In genomic region chr9:29240797-29241196, GRCm38 (mm10) we compare ENCODE assay signal across 17 mouse cellular contexts.
"Had no signal": no experiment of that assay in that cellular context is flagged by ENCODE, and none has a peak within 500 bp of the region (broad histone marks: within the 10 kb centered on the region; RNA-seq: fewer than 3 reads in every experiment).

No protein-coding gene starts in this region.

- H3K36me3 ChIP-seq: lung, embryonic 15.5 days; midbrain, embryonic 13.5 days; midbrain, embryonic 15.5 days; neural tube, embryonic 12.5 days; stomach, embryonic 15.5 days had no signal

- H3K4me2 ChIP-seq: lung, embryonic 15.5 days; midbrain, embryonic 11.5 days; midbrain, embryonic 13.5 days; midbrain, embryonic 15.5 days; neural tube, embryonic 12.5 days; stomach, embryonic 15.5 days had no signal

- H3K4me3 ChIP-seq: lung, embryonic 15.5 days; megakaryocyte, embryonic 14.5 days; midbrain, embryonic 13.5 days; midbrain, embryonic 15.5 days; neural tube, embryonic 12.5 days; stomach, embryonic 15.5 days had no signal

- DNase-seq: lung, adult 2 months; lung, postnatal 14 days; lung, postnatal 36 days; right cerebral cortex, postnatal 14 days; thymus, adult 2 months; thymus, postnatal 25 days; thymus, postnatal 4 days had no signal

- H3K27me3 ChIP-seq: lung, embryonic 15.5 days; megakaryocyte, embryonic 14.5 days; midbrain, embryonic 15.5 days; neural tube, embryonic 12.5 days; stomach, embryonic 15.5 days had no signal

- H3K4me1 ChIP-seq: lung, embryonic 15.5 days; megakaryocyte, embryonic 14.5 days; neural tube, embryonic 12.5 days; stomach, embryonic 15.5 days had no signal

- H3K9me3 ChIP-seq: lung, embryonic 15.5 days; midbrain, embryonic 13.5 days; midbrain, embryonic 15.5 days; neural tube, embryonic 12.5 days; stomach, embryonic 15.5 days had no signal

- H3K9ac ChIP-seq: lung, embryonic 15.5 days; midbrain, embryonic 13.5 days; midbrain, embryonic 15.5 days; neural tube, embryonic 12.5 days; stomach, embryonic 15.5 days had no signal

- H3K27ac ChIP-seq: lung, embryonic 15.5 days; macrophage; midbrain, embryonic 13.5 days; midbrain, embryonic 15.5 days; neural tube, embryonic 12.5 days; stomach, embryonic 15.5 days; stomach, postnatal 0 days had no signal

- ATAC-seq: lung, postnatal 0 days; midbrain, embryonic 13.5 days; midbrain, embryonic 15.5 days had no signal
